10 mouse cellular contexts compared by ENCODE assay signal in genomic region chr6:136847790-136848189, GRCm38 (mm10). TPM values are rescaled to one million over a fixed set of nuclear protein-coding genes. Genes with fewer than 3 reads are reported as not detected.
DNase-seq lines count a peak whose midpoint lies in the region; ATAC-seq lines count a peak whose summit lies in the region.
"Had no signal": no experiment of that assay in that cellular context is flagged by ENCODE, and none has a peak within 500 bp of the region (broad histone marks: within the 10 kb centered on the region; RNA-seq: fewer than 3 reads in every experiment).

No protein-coding gene starts in this region.

- H3K36me3 ChIP-seq in forebrain, embryonic 10.5 days (replicated peaks), result no peaks in the 10 kb centered on the region
- no peaks in the 10 kb centered on the region for H3K36me3 ChIP-seq in forebrain, embryonic 16.5 days (ENCODE audit: control insufficient read depth, insufficient read depth)
- H3K36me3 ChIP-seq: neural tube, embryonic 13.5 days had no signal

- H3K4me3 ChIP-seq in forebrain, embryonic 10.5 days, result no peak overlapping the region
- no peak overlapping the region for H3K4me3 ChIP-seq in forebrain, embryonic 16.5 days (replicated peaks; ENCODE audit: low read length)
- H3K4me3 ChIP-seq: neural tube, embryonic 13.5 days had no signal

- H3K27ac ChIP-seq in forebrain, embryonic 10.5 days, result no peak overlapping the region
- no peak overlapping the region for H3K27ac ChIP-seq in forebrain, embryonic 16.5 days (ENCODE audit: low read length)
- H3K27ac ChIP-seq: neural tube, embryonic 13.5 days had no signal

- H3K27me3 ChIP-seq in forebrain, embryonic 10.5 days (ENCODE audit: poor library complexity, severe bottlenecking), result no peaks in the 10 kb centered on the region
- H3K27me3 ChIP-seq in forebrain, embryonic 16.5 days (replicated peaks; ENCODE audit: control insufficient read depth, insufficient read depth, low read length), result no peaks in the 10 kb centered on the region
- H3K27me3 ChIP-seq: neural tube, embryonic 13.5 days had no signal

- DNase-seq in forebrain, embryonic 10.5 days (ENCODE audit: extremely low spot score, low spot score), result peak; percentile 51
- peak; percentile 55 for DNase-seq in right cerebral cortex, adult 18-20 months
- no peak for DNase-seq in right cerebral cortex, postnatal 25 days
- DNase-seq in embryo, embryonic 10.5 days (ENCODE audit: low spot score), result peak; percentile 58
- DNase-seq in kidney, adult 8-10 months, result peak; percentile 32 to 67
- peak; percentile 67 for DNase-seq in lung, postnatal 10 days
- DNase-seq in spleen, postnatal 4 days (ENCODE audit: low spot score in 2 of 2), result peak; percentile 82 to 94

- H3K9me3 ChIP-seq in forebrain, embryonic 10.5 days, result no peaks in the 10 kb centered on the region
- no peaks in the 10 kb centered on the region for H3K9me3 ChIP-seq in forebrain, embryonic 16.5 days (ENCODE audit: control insufficient read depth, low read length)
- H3K9me3 ChIP-seq: neural tube, embryonic 13.5 days had no signal

- no peak overlapping the region for H3K9ac ChIP-seq in forebrain, embryonic 16.5 days (replicated peaks; ENCODE audit: low read depth, low read length)
- H3K9ac ChIP-seq: neural tube, embryonic 13.5 days had no signal

- no peak overlapping the region for H3K4me2 ChIP-seq in forebrain, embryonic 16.5 days (ENCODE audit: low read length)
- H3K4me2 ChIP-seq: neural tube, embryonic 13.5 days had no signal

- H3K4me1 ChIP-seq in forebrain, embryonic 10.5 days, result peaks cover 7% of the 10 kb centered on the region
- no peaks in the 10 kb centered on the region for H3K4me1 ChIP-seq in forebrain, embryonic 16.5 days (replicated peaks; ENCODE audit: control insufficient read depth, insufficient read depth, low read length)
- H3K4me1 ChIP-seq: neural tube, embryonic 13.5 days had no signal

- WGBS in forebrain, embryonic 10.5 days, result 27% methylated on average over 2 of the region's 2 CpGs
- 26% methylated on average over 2 of the region's 2 CpGs for whole genome bisulfite sequencing in forebrain, embryonic 16.5 days

- no peak for ATAC-seq in forebrain, embryonic 16.5 days

RNA-seq across cellular contexts. Expression of gene Art4, which starts 9.7 kb away (rescaled TPM):
- polyA plus RNA-seq in forebrain, embryonic 10.5 days (2016; fragmentation: Nextera tagmentation; extraction: Ambion mirVana), result 1.4 and 1.5 TPM in 2 replicates
- polyA plus RNA-seq in forebrain, embryonic 16.5 days (2015; fragmentation: Nextera tagmentation; extraction: Ambion mirVana), result 0.08 and 0.09 TPM in 2 replicates

RNA-seq across cellular contexts. Expression of gene Smco3, which starts 12.5 kb away (rescaled TPM):
- polyA plus RNA-seq in forebrain, embryonic 10.5 days (2016; fragmentation: Nextera tagmentation; extraction: Ambion mirVana), result not detected in 2 replicates
- 0.54 and 0.91 TPM in 2 replicates for polyA plus RNA-seq in forebrain, embryonic 16.5 days (2015; fragmentation: Nextera tagmentation; extraction: Ambion mirVana)
- polyA plus RNA-seq: heart, embryonic 16.5 days had no signal

RNA-seq across cellular contexts. Expression of gene Wbp11, which starts 19.8 kb away (rescaled TPM):
- polyA plus RNA-seq in forebrain, embryonic 10.5 days (2016; fragmentation: Nextera tagmentation; extraction: Ambion mirVana), result 166 and 170 TPM in 2 replicates
- polyA plus RNA-seq in forebrain, embryonic 16.5 days (2015; fragmentation: Nextera tagmentation; extraction: Ambion mirVana), result 79.2 and 82.3 TPM in 2 replicates

RNA-seq across cellular contexts. Expression of gene BC049715, which starts 20.4 kb away (rescaled TPM):
- polyA plus RNA-seq in forebrain, embryonic 10.5 days (2016; fragmentation: Nextera tagmentation; extraction: Ambion mirVana), result 1.7 and 1.9 TPM in 2 replicates
- 1.0 and 1.4 TPM in 2 replicates for polyA plus RNA-seq in forebrain, embryonic 16.5 days (2015; fragmentation: Nextera tagmentation; extraction: Ambion mirVana)

RNA-seq across cellular contexts. Expression of gene Mgp, which starts 27.8 kb away (rescaled TPM):
- 0.50 and 0.91 TPM in 2 replicates for polyA plus RNA-seq in forebrain, embryonic 10.5 days (2016; fragmentation: Nextera tagmentation; extraction: Ambion mirVana)
- 8.2 and 22.7 TPM in 2 replicates for polyA plus RNA-seq in forebrain, embryonic 16.5 days (2015; fragmentation: Nextera tagmentation; extraction: Ambion mirVana)
